Mouse (Mus musculus) MEL (cell line): ENCODE results near the gene Rab37. TPM values are rescaled to one million over a fixed set of nuclear protein-coding genes. Genes with fewer than 3 reads are reported as not detected.

Source experiments
- DNase-seq: peaks from one replicate; pipeline ENCODE4 v3.0.0; 2011; ENCODE audit warnings: low read depth, low spot score
- H3K27ac ChIP-seq: 2 replicates; pipeline ENCODE4 v1.5.1; 2012; ENCODE audit warnings: low read depth, mild to moderate bottlenecking, control low read depth, low read length, moderate library complexity; ENCODE audit not compliant: control insufficient read depth
- H3K27me3 ChIP-seq, 2 experiments: fragments of 150-350 bp in 1 of 2; sonication (generic) in 1 of 2; 2 replicates each; pipeline ENCODE4 v1.6.1; 2012; ENCODE audit warnings: low read length in 2 of 2, mild to moderate bottlenecking in 2 of 2, improper control_type of control experiment in 1 of 2, moderate library complexity in 1 of 2; ENCODE audit not compliant: insufficient read depth in 2 of 2, control insufficient read depth in 1 of 2
- H3K36me3 ChIP-seq, 2 experiments: 2 replicates each; pipeline ENCODE4 v1.6.1; 2012 to 2014; ENCODE audit warnings: low read length in 2 of 2, improper control_type of control experiment in 1 of 2, inconsistent platforms in 1 of 2, mild to moderate bottlenecking in 1 of 2; ENCODE audit not compliant: insufficient read depth in 2 of 2, control insufficient read depth in 1 of 2
- H3K4me1 ChIP-seq, 2 experiments: fragments of 150-350 bp in 1 of 2; sonication (generic) in 1 of 2; 2 replicates each; pipeline ENCODE4 v1.6.1; 2012; ENCODE audit warnings: low read length in 2 of 2, improper control_type of control experiment in 1 of 2, mild to moderate bottlenecking in 1 of 2; ENCODE audit not compliant: insufficient read depth in 2 of 2, control insufficient read depth in 1 of 2
- H3K4me3 ChIP-seq, 2 experiments: fragments of 150-350 bp in 1 of 2; sonication (generic) in 1 of 2; 2 replicates each; pipeline ENCODE4 v1.5.1; 2012; ENCODE audit warnings: low read depth in 2 of 2, low read length in 2 of 2, mild to moderate bottlenecking in 2 of 2, moderate library complexity in 2 of 2, control low read depth in 1 of 2, improper control_type of control experiment in 1 of 2; ENCODE audit not compliant: control insufficient read depth in 1 of 2, insufficient read depth in 1 of 2
- H3K79me2 ChIP-seq: 2 replicates; pipeline ENCODE4 v1.6.1; 2012; ENCODE audit warnings: mild to moderate bottlenecking, low read length, moderate library complexity; ENCODE audit not compliant: control insufficient read depth, poor library complexity, insufficient read depth
- H3K9ac ChIP-seq: 2 replicates; pipeline ENCODE4 v1.6.1; 2012; ENCODE audit warnings: low read depth, mild to moderate bottlenecking, control low read depth, low read length, moderate library complexity; ENCODE audit not compliant: control insufficient read depth, poor library complexity, severe bottlenecking
- H3K9me3 ChIP-seq: fragments of 150-350 bp; sonication (generic); replicated peaks from 2 replicates; pipeline ENCODE4 v1.6.1; 2012; ENCODE audit warnings: mild to moderate bottlenecking, low read length, improper control_type of control experiment, moderate library complexity; ENCODE audit not compliant: insufficient read depth
- CHD1 ChIP-seq: IDR thresholded peaks from 2 replicates; pipeline ENCODE4 v1.6.1; 2012; ENCODE audit warnings: low read depth, mild to moderate bottlenecking, inconsistent platforms, low read length, improper control_type of control experiment
- CHD2 ChIP-seq: IDR thresholded peaks from 2 replicates; pipeline ENCODE4 v1.6.1; 2011; ENCODE audit warnings: low read length, improper control_type of control experiment
- E2F4 ChIP-seq: IDR thresholded peaks from 2 replicates; pipeline ENCODE4 v1.6.1; 2011; ENCODE audit warnings: low read depth, low read length, improper control_type of control experiment, borderline replicate concordance
- ELF1 ChIP-seq: IDR thresholded peaks from 2 replicates; pipeline ENCODE4 v1.6.1; 2014; ENCODE audit warnings: low read depth, mild to moderate bottlenecking, inconsistent platforms, low read length, improper control_type of control experiment, moderate library complexity
- EP300 ChIP-seq, 2 experiments: IDR thresholded peaks; 2 replicates each; pipeline ENCODE4 v1.6.1; 2011; ENCODE audit warnings: improper control_type of control experiment in 2 of 2, low read length in 2 of 2, low read depth in 1 of 2, mild to moderate bottlenecking in 1 of 2
- ETS1 ChIP-seq: IDR thresholded peaks from 2 replicates; pipeline ENCODE4 v1.6.1; 2012; ENCODE audit warnings: low read depth, mild to moderate bottlenecking, inconsistent platforms, low read length, improper control_type of control experiment, moderate library complexity
- HCFC1 ChIP-seq: IDR thresholded peaks from 2 replicates; pipeline ENCODE4 v1.6.1; 2012; ENCODE audit warnings: low read depth, mild to moderate bottlenecking, inconsistent platforms, low read length, improper control_type of control experiment, moderate library complexity
- KAT2A ChIP-seq: conservative IDR thresholded peaks from 2 replicates; pipeline ENCODE4 v1.6.1; 2012; ENCODE audit warnings: low read depth, low read length, improper control_type of control experiment, inconsistent platforms
- MXI1 ChIP-seq: IDR thresholded peaks from 2 replicates; pipeline ENCODE4 v1.6.1; 2011; ENCODE audit warnings: mild to moderate bottlenecking, low read depth, low read length, improper control_type of control experiment
- NRF1 ChIP-seq: IDR thresholded peaks from 2 replicates; pipeline ENCODE4 v1.6.1; 2014; ENCODE audit warnings: low read depth, mild to moderate bottlenecking, inconsistent platforms, low read length, improper control_type of control experiment, moderate library complexity; ENCODE audit not compliant: poor library complexity, insufficient read depth, severe bottlenecking
- POLR2AphosphoS2 ChIP-seq: IDR thresholded peaks from 2 replicates; pipeline ENCODE4 v1.6.1; 2011; ENCODE audit warnings: low read length, improper control_type of control experiment
- POLR2AphosphoS5 ChIP-seq: IDR thresholded peaks from 2 replicates; pipeline ENCODE4 v1.6.1; 2012; ENCODE audit warnings: low read depth, borderline replicate concordance, mild to moderate bottlenecking, inconsistent platforms, low read length, moderate library complexity, mixed read lengths
- RAD21 ChIP-seq: IDR thresholded peaks from 2 replicates; pipeline ENCODE4 v1.6.1; 2011; ENCODE audit warnings: mild to moderate bottlenecking, low read depth, low read length, improper control_type of control experiment
- SIN3A ChIP-seq: IDR thresholded peaks from 2 replicates; pipeline ENCODE4 v1.6.1; 2012; ENCODE audit warnings: low read length, improper control_type of control experiment, inconsistent platforms
- UBTF ChIP-seq: IDR thresholded peaks from 2 replicates; pipeline ENCODE4 v1.6.1; 2012; ENCODE audit warnings: low read depth, mild to moderate bottlenecking, inconsistent platforms, low read length, improper control_type of control experiment, moderate library complexity, borderline replicate concordance; ENCODE audit not compliant: insufficient read depth
- USF2 ChIP-seq, 2 experiments: IDR thresholded peaks; 2 replicates each; pipeline ENCODE4 v1.6.1; 2011 to 2012; ENCODE audit warnings: improper control_type of control experiment in 2 of 2, low read length in 2 of 2, borderline replicate concordance in 1 of 2, inconsistent platforms in 1 of 2, low read depth in 1 of 2, mild to moderate bottlenecking in 1 of 2; ENCODE audit not compliant: insufficient read depth in 1 of 2
- polyA plus RNA-seq, 2 experiments: library from polyadenylated mRNA; stranded (reverse) in 1 of 2; unstranded in 1 of 2; fragments of >175 nt in 1 of 2; fragments of >200 nt in 1 of 2; gene quantifications; 2 replicates each; pipeline versions ENCODE4 v1.2.1 to v1.2.4; 2012; ENCODE audit warnings: low replicate concordance in 2 of 2, low read depth in 1 of 2; ENCODE audit not compliant: insufficient read length in 2 of 2, insufficient read depth in 1 of 2, missing spikeins in 1 of 2
- total RNA-seq: library from RNA; depleted of rRNA; stranded (reverse); fragments of 300-350 nt; gene quantifications from 2 replicates; pipeline ENCODE4 v1.2.3, GENCODE M21; 2012

Rab37 gene
- total and polyA plus RNA-seq, 3 experiments, result 14.6 to 20.6 TPM; not detected in 1

DNA sequence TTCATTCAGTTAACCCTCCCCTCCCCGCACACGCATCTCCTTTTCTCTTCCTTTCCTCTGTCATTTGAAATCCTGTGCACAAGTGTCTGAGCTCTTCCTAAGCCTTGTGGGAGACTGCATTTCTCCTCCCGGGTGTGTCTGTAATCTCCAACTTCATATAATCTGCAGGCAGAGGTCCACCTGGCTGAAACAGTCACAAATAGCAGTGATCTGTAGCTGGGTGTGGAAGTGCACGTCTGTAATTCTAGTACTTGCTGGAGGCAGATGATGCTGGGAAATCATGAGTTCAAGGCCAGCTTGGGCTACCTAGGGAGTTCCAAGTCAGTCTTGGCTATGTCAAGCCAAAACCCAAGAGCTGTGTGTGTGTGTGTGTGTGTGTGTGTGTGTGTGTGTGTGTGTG lies 909 bp downstream of the Rab37 start:
- Histone ChIP-seq H3K79me2 (no peaks in the 10 kb centered on the region), H3K27me3 (no peaks in the 10 kb centered on the region), H3K36me3 (no peaks in the 10 kb centered on the region), H3K9me3 (no peaks in the 10 kb centered on the region), H3K27ac (no peak overlapping the region), H3K4me3 (no peak overlapping the region), H3K4me1 (no peaks in the 10 kb centered on the region), H3K9ac (no peak overlapping the region)
- TF ChIP-seq ELF1 (no peak), CHD2 (no peak), CHD1 (no peak), MXI1 (no peak), NRF1 (no peak), HCFC1 (no peak), KAT2A (no peak)
- DNase-seq, result no peak

GRCm38 (mm10) chr11:115098203-115098932 lies 7.1 kb downstream of the Rab37 start:
- Histone ChIP-seq H3K36me3 (no peaks in the 10 kb centered on the region), H3K9me3 (no peaks in the 10 kb centered on the region), H3K4me1 (no peaks in the 10 kb centered on the region), H3K27me3 (no peaks in the 10 kb centered on the region), H3K79me2 (no peaks in the 10 kb centered on the region), H3K27ac (no peak overlapping the region), H3K9ac (no peak overlapping the region), H3K4me3 (no peak overlapping the region)
- TF ChIP-seq POLR2AphosphoS5, result no peak
- TF ChIP-seq NRF1, result no peak
- TF ChIP-seq E2F4, result no peak
- TF ChIP-seq SIN3A, result no peak
- TF ChIP-seq MXI1, result no peak
- TF ChIP-seq ETS1, result no peak
- no peak for TF ChIP-seq RAD21
- TF ChIP-seq UBTF, result no peak
- no peak for TF ChIP-seq POLR2AphosphoS2
- no peak for TF ChIP-seq USF2 (IDR thresholded peaks at IDR 0.05; ENCODE audit: borderline replicate concordance in 1 of 2, insufficient read depth in 1 of 2, low read depth in 1 of 2, low read length in 2 of 2)
- no peak for TF ChIP-seq EP300 (IDR thresholded peaks at IDR 0.05; ENCODE audit: low read depth in 1 of 2, low read length in 2 of 2)
- DNase-seq, result no peak
